Mouse (Mus musculus): Measurements from ENCODE around the gene Odf2.
A peak's percentile ranks its signal among the peaks of the same experiment; 100 is the strongest.

GRCm38 (mm10) chr2:29964354-29965249 is 75.6 kb downstream of the Odf2 start:
- TF ChIP-seq EP300 (IDR thresholded peaks at IDR 0.05; ENCODE audit: low read depth) (peak; percentile 32; the same call in 1 of the 2 replicates), CTCF (IDR thresholded peaks at IDR 0.05; ENCODE audit: low read depth) (no peak)
